Mouse (Mus musculus) midbrain, postnatal 0 days (tissue): ENCODE measurements around the gene Apon. TPM values are rescaled to one million over a fixed set of nuclear protein-coding genes. Genes with fewer than 3 reads are reported as not detected.
"Not testable (repeated sequence)": the region's sequence is repeated elsewhere in the genome, so short reads cannot be mapped to it uniquely, and the experiment has no call there.

Experiments used
- ATAC-seq: fragments of 200-750 bp; cut with Nextera tagmentation; 2 replicates; pipeline ENCODE4 v1.8.0; 2017; ENCODE audit warnings: moderate number of reproducible peaks, mild to moderate bottlenecking, moderate TSS enrichment, moderate library complexity; ENCODE audit not compliant: low FRiP score
- DNase-seq: peaks from one replicate; pipeline ENCODE4 v3.0.0-alpha.2; 2015; ENCODE audit warnings: low spot score
- H3K27ac ChIP-seq: fragments of 300-500 bp; sonication (generic); 2 replicates; pipeline ENCODE4 v1.5.1; 2014; ENCODE audit warnings: low read depth, mild to moderate bottlenecking, low read length, mixed read lengths
- H3K27me3 ChIP-seq: fragments of 300-500 bp; sonication (generic); 2 replicates; pipeline ENCODE4 v1.6.1; 2014; ENCODE audit warnings: low read length, control low read depth, mixed read lengths; ENCODE audit not compliant: insufficient read depth
- H3K36me3 ChIP-seq: fragments of 300-500 bp; sonication (generic); 2 replicates; pipeline ENCODE4 v1.6.1; 2014; ENCODE audit warnings: low read length, control low read depth, mixed read lengths; ENCODE audit not compliant: insufficient read depth
- H3K4me1 ChIP-seq: fragments of 300-500 bp; sonication (generic); 2 replicates; pipeline ENCODE4 v1.6.1; 2014; ENCODE audit warnings: mild to moderate bottlenecking, control low read depth, antibody characterized with exemption, low read length, mixed read lengths; ENCODE audit not compliant: insufficient read depth
- H3K4me2 ChIP-seq: fragments of 300-500 bp; sonication (generic); 2 replicates; pipeline ENCODE4 v1.6.1; 2014; ENCODE audit warnings: low read depth, mild to moderate bottlenecking, low read length, mixed read lengths; ENCODE audit not compliant: poor library complexity, severe bottlenecking
- H3K4me3 ChIP-seq: fragments of 300-500 bp; sonication (generic); 2 replicates; pipeline ENCODE4 v1.5.1; 2014; ENCODE audit warnings: low read depth, mild to moderate bottlenecking, low read length, moderate library complexity
- H3K9ac ChIP-seq: fragments of 300-500 bp; sonication (generic); replicated peaks from 2 replicates; pipeline ENCODE4 v1.6.1; 2014; ENCODE audit warnings: mild to moderate bottlenecking, low read length, moderate library complexity, mixed read lengths; ENCODE audit not compliant: poor library complexity, severe bottlenecking
- H3K9me3 ChIP-seq: fragments of 300-500 bp; sonication (generic); 2 replicates; pipeline ENCODE4 v1.6.1; 2016; ENCODE audit warnings: low read length, control low read depth
- CTCF ChIP-seq: IDR thresholded peaks from 2 replicates; pipeline ENCODE4 v1.5.1; 2016; ENCODE audit warnings: antibody characterized with exemption, mild to moderate bottlenecking
- WGBS: fragments of 180-500 bp; shearing (Covaris S2); extraction: QIAGEN DNeasy Blood & Tissue Kit; methylation state at CpG from one replicate; pipeline ENCODE4 v1.1.7; 2014; 5-methylcytosine and 5-hydroxymethylcytosine counted together
- polyA plus RNA-seq: library from polyadenylated mRNA; unstranded; fragments of >200 nt; fragmentation: Nextera tagmentation; extraction: Ambion mirVana; gene quantifications from 2 replicates; pipeline ENCODE4 v1.2.1, GENCODE M21; 2015
- total RNA-seq: library from RNA; depleted of rRNA; stranded (reverse); fragments of >200 nt; gene quantifications from 2 replicates; pipeline ENCODE4 v1.2.3, GENCODE M21; 2014

The Apon gene
- total and polyA plus RNA-seq, 2 experiments from 2014 or later: not detected

DNA sequence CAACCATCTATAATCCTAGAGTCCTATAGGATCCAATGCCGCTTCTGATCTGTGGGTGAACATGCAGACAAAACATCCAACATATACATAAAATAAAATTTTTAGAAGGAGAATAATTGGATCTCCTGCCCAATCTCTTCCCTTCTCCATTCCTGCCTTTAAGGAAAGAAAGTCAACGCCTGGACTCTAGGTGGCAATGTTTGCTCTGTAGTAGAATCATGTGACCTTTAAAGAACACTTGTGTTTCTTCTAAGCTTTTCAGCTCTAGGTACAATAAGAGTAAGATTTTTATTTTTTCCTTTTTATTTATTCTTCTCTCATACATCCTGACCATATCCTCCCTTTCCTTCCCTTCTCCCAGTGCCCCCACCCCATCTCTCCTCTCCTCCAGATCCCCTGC lies 18.0 kb downstream of the Apon start:
- ATAC-seq: no peak
- no peaks in the 10 kb centered on the region for H3K4me1 ChIP-seq
- 69% methylated on average over 2 of the region's 2 CpGs for WGBS
- H3K4me3 ChIP-seq: no peak overlapping the region
- H3K4me2 ChIP-seq: no peak overlapping the region
- DNase-seq: peak; percentile 12
- H3K9me3 ChIP-seq: no peaks in the 10 kb centered on the region
- H3K27me3 ChIP-seq: no peaks in the 10 kb centered on the region
- no peak overlapping the region for H3K9ac ChIP-seq
- no peak overlapping the region for H3K27ac ChIP-seq
- TF ChIP-seq CTCF: peak; percentile 45; the same call in 1 of the 2 replicates
- H3K36me3 ChIP-seq: no peaks in the 10 kb centered on the region; the same call in 1 of the 2 replicates

DNA sequence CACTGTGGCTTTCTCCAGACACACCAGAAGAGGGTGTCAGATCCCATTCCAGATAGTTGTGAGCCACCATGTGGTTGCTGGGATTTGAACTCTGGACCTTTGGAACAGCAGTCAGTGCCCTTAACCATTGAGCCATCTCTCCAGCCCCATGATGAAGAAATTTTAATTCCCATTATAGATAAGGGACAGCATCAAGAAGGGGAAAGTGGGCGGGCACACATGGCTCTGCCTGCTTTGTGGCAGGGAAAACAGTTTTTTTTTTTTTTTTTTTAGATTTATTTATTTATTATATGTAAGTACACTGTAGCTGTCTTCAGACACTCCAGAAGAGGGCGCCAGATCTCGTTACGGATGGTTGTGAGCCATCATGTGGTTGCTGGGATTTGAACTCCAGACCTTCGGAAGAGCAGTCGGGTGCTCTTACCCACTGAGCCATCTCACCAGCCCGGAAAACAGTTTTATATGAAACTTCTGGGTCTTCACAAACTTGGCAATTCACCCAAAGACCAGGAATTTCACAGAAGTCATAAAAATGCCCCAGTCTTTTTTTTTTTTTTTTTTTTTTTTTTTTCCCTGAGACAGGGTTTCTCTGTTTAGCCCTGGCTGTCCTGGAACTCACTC lies 19.0 kb downstream of the Apon start:
- 96% methylated on average over 4 of the region's 7 CpGs for whole genome bisulfite sequencing
- not testable (repeated sequence) for H3K4me3 ChIP-seq

DNA sequence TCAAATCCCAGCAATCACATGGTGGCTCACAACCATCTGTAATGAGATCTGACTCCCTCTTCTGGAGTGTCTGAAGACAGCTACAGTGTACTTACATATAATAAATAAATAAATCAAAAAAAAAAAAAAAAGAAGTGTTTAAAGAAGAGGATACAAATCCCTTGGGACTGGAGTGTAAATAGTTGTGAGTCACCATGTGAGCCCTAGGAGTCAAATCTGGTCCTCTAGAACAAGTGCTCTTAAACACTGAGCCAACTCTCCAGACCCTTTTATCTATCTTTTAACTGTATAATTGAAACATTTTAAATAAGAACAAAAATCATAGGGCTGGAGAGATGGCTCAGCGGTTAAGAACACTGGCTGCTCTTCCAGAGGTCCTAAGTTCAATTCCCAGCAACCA lies 21.5 kb downstream of the Apon start:
- H3K9ac ChIP-seq, H3K27ac ChIP-seq, H3K27me3 ChIP-seq, H3K4me1 ChIP-seq, ATAC-seq, H3K9me3 ChIP-seq, DNase-seq, H3K4me3 ChIP-seq, H3K4me2 ChIP-seq, H3K36me3 ChIP-seq: not testable (repeated sequence)
- WGBS: 100% methylated on average over 1 of the region's 1 CpGs

More for the DNA sequence above, 19.0 kb downstream of the Apon start:
- H3K4me1 ChIP-seq, H3K9me3 ChIP-seq, H3K27ac ChIP-seq, H3K27me3 ChIP-seq, H3K36me3 ChIP-seq, DNase-seq, H3K9ac ChIP-seq, H3K4me2 ChIP-seq, ATAC-seq: not testable (repeated sequence)
- peak; percentile 1; the same call in 1 of the 2 replicates for TF ChIP-seq CTCF

DNA sequence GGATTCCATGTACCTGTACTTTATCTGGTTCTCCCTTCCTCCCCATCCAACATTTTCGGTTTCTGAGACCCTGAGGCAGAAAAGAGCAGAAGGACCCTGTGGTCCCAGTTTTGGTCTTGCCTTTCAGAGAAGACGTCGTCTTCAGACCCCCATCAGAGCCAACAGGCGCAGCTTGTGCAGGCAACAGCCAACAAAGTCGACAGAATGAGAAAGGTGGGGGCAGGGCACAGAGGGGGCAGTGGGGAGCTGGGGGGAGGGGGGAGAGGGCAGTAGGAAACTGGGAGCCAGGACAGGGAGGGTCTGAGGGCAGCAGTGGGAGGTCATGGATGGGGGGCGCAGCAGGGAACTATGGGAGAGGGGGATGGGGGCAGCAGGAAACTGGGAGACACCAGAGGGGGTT lies 24.3 kb downstream of the Apon start:
- no peaks in the 10 kb centered on the region for H3K27me3 ChIP-seq
- H3K4me1 ChIP-seq: no peaks in the 10 kb centered on the region
- no peak for TF ChIP-seq CTCF
- ATAC-seq: no peak
- H3K9me3 ChIP-seq: no peaks in the 10 kb centered on the region
- H3K9ac ChIP-seq: no peak overlapping the region
- H3K4me2 ChIP-seq: no peak overlapping the region
- 51% methylated on average over 6 of the region's 6 CpGs for WGBS
- H3K36me3 ChIP-seq: peaks cover 27% of the 10 kb centered on the region
- H3K27ac ChIP-seq: no peak overlapping the region
- DNase-seq: no peak
- no peak overlapping the region for H3K4me3 ChIP-seq

- H3K9ac ChIP-seq: no peak overlapping the region
- H3K27me3 ChIP-seq: no peaks in the 10 kb centered on the region
- H3K9me3 ChIP-seq: no peaks in the 10 kb centered on the region
- H3K4me3 ChIP-seq: no peak overlapping the region
- H3K4me2 ChIP-seq: no peak overlapping the region
- H3K27ac ChIP-seq: no peak overlapping the region
- ATAC-seq (no peak), DNase-seq (no peak)
- H3K4me1 ChIP-seq: no peaks in the 10 kb centered on the region
- WGBS: 94% methylated on average over 6 of the region's 6 CpGs
- peaks cover 39% of the 10 kb centered on the region for H3K36me3 ChIP-seq
- no peak for TF ChIP-seq CTCF
Measured at GRCm38 (mm10) chr10:128280943-128281342, 27.0 kb downstream of the Apon start.

DNA sequence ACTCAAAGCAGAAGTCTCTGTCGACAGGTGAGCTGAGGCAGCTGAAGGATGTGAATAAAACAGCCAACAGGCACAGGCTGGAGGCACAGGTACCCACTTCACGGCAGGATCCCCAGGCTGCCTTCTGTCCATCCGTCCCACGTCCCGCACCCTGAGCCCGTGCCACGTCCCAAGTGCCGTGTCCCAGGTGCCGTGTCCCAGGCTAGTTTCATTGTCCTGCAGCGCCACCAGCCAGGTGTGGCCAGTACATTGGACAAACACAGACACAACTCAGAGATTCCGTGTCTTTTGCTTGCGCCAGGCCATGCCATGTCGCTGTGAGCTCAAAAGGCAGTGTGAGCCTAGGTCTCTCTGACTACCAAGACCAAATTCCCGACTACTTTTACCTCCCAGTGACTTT lies 27.8 kb downstream of the Apon start:
- TF ChIP-seq CTCF: no peak
- no peak overlapping the region for H3K4me2 ChIP-seq
- H3K4me1 ChIP-seq: no peaks in the 10 kb centered on the region
- DNase-seq: no peak
- no peak for ATAC-seq
- peaks cover 45% of the 10 kb centered on the region for H3K36me3 ChIP-seq
- H3K27ac ChIP-seq: no peak overlapping the region
- WGBS: 94% methylated on average over 14 of the region's 14 CpGs
- no peaks in the 10 kb centered on the region for H3K27me3 ChIP-seq
- no peak overlapping the region for H3K9ac ChIP-seq
- no peak overlapping the region for H3K4me3 ChIP-seq
- no peaks in the 10 kb centered on the region for H3K9me3 ChIP-seq
